Mouse (Mus musculus) large intestine, adult 2 months (tissue): ENCODE results near the gene Dbi. TPM values are rescaled to one million over a fixed set of nuclear protein-coding genes. Genes with fewer than 3 reads are reported as not detected.
"Not testable (repeated sequence)": the region's sequence is repeated elsewhere in the genome, so short reads cannot be mapped to it uniquely, and the experiment has no call there.

Experiments
- DNase-seq: peaks from one replicate; pipeline ENCODE4 v3.0.0-alpha.2; 2012; ENCODE audit warnings: low read depth, low spot score
- WGBS: fragments of 180-500 bp; shearing (Covaris S2); methylation state at CpG from one replicate; pipeline ENCODE4 v1.1.7; 2018; 5-methylcytosine and 5-hydroxymethylcytosine counted together
- polyA plus RNA-seq: library from polyadenylated mRNA; depleted of rRNA; stranded (reverse); fragments of >200 nt; gene quantifications from 2 replicates; pipeline ENCODE4 v1.2.3, GENCODE M21; 2012

Dbi gene
- polyA plus RNA-seq, 1 experiment = 679 TPM

DNA sequence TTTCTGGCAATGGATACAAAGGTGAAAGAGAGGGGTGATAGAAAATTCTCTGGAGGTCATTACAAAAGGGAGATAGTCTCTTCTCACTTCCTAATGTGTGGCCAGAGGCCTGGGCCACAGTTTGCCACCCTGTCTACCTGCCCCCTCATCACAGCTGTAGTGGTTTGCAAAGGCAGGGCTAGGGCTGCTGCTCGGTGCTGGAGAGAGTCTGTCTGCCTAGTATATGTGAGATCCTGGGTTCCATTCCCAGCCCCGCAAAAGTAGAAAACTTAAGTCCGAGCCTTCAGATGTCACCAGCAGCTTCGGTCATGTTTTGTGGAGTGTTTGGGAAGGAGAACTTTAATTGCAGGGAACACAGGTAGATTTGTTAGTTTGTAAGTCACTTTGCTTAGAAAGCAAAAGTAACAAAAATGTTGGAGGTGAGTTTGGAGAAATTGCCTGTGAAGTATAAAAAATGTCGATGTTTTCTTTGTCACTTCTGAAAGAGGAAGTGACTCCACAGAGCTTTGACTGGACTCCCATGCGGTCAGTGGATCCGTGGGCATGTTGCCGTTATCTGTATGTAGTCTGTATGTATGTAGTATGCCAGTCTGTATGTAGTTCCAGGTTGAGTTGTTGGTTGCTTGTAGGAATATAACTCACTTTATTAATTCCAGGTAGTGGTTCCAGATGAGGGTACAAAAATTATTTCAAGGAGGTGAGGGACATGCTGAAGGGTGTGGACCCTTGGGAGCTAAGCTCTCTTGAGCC, 1.9 kb upstream of the Dbi start:
- no peak for DNase-seq
- WGBS = 78% methylated on average over 8 of the region's 8 CpGs

DNA sequence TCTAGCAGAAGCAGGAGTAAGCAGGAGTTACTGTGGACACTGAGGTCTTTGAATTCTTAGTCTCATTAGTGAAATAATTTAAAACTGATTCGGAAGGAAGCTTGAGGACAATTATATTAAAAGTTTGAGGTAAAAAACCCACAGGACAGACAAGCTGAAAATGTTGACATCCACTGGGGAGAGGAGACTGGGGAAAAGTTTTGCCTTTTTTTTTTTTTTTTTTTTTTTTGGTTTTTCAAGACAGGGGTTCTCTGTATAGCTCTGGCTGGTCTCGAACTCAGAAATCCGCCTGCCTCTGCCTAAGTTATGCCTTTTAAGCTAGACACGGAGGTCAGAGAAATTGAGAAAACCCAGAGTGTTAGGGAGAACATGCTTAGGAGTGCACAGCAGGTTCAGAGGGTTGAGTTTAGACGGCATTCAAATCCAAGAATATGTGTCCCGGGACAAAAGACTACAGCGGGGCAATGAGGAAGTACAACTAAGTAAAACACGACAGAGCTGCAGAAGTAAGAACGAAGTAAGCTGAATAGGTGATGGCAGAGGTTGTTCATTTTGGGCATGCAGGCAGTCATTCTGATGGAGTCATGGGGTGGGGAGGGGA, 1.2 kb upstream of the Dbi start:
- WGBS = 41% methylated on average over 9 of the region's 9 CpGs
- DNase-seq = no peak

DNA sequence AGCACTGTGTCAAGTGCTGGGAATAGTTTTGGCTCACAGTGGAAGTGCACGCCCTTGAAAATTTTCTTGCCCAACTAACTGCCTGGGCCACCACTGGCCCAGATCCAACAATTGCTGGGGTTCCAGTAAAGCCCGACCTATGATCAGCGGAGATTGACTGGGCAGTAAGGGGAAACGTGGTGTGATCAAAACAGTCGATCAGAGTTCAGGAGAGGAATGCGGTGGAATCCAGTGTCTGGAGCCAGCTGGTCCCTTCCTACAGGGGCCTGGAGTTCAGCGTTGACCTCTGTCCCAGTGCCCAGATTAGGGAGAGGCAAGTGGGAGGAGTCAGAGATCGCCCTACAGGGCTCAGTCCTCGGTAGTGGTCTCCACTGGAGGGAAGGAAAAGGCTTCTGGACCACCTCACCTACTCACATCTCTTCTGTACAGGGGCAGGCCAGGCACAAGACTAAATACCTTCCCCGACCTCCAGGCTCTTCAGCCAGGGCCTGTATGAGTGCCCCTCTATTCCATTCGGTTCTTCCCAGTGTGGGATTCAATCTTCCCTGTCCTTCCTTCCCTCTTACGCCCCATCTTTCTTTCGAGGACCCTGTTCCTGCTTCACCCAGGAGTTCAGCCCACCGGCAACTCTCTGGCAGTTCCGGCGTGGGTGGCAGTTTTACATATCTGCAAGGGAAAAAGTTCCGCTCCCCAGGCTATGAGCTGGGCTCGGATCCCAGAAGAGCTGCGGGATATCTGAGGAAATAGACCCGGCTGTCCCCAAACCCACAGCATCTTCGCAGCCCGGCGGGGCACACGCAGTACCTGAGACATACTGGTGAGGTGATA, 523 bp downstream of the Dbi start:
- DNase-seq = no peak
- 2% methylated on average over 24 of the region's 24 CpGs for WGBS

DNA sequence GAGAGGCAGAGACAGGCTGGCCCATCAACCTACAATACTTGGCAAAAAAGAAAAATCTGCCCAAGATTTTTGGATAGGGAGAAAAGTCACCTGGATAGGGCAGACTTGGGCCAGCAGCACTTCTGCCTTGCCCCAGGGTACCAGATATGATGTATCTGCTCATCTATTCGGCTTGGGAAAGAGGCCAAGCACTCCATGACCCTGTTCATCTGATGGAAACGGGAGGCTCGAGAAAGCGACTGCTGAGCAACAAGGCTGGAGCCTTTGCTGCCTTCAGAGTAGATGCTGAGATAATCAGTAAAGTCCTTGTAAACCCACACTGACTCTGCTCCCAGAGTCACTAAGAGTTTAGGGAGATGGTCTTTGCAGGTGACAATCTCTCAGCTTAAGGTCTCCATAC, 1.5 kb downstream of the Dbi start:
- DNase-seq = no peak
- 45% methylated on average over 4 of the region's 4 CpGs for WGBS

DNA sequence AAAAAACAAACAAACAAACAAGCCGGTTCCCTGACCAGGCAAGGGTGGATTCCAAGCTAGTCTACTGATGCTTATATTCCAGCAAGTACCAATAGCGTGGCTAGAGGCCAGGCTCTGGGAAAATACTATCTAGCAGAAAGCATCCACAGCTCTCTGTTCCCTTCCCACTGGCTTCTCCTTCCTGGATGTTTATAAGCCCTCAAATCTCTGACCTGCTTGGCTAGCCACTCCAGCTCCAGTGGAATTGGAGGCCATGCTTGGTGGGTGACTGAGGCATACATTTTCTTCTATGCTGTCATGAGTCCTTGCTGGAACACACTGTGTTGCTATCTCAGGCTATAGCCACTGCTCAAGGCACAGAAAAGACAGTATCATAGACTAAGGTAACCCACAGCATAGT, 2.0 kb downstream of the Dbi start:
- DNase-seq = no peak

DNA sequence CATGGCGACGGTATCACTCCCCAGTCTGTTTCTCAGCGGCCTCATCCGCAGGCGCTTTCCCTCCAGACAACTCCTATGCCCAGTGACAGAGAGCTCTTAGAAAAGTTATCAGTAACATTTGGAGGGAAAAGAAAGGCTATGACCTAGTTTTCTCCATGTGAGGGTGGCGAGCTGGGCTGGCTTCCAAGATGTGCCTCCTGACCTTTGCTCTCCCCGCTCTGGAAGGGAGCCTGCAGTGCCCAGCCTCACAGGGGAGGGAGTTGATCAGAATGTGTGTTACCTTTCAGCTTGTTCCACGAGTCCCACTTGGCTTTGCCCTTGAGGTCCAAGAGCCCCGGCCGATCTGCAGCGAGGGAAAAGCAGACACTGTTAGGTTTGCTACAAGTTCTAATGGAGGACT, 4.8 kb downstream of the Dbi start:
- no peak for DNase-seq

More for the DNA sequence above, 2.0 kb downstream of the Dbi start:
- 61% methylated on average over 2 of the region's 2 CpGs for WGBS

DNA sequence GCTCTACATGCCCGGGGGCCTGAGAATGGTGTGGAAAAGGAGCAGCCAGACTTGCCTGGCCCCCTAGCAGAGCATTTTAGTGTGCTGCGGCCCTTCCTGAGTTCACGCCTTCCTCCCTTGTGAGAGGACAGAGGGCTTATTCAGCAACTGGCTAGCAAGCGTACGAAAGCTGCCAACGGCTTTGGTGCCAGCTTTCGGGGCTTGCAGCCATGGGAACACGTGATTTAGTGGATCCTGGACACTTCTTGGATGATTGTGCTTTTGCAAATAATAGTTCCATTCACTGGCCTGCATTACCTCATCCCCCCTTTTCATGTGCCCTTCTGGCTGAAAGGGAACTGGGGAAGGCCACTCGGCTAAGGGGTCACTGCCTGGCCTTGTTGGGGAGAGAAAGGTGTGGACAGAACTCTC, 5.2 kb downstream of the Dbi start:
- 26% methylated on average over 9 of the region's 9 CpGs for WGBS
- no peak for DNase-seq

More for the DNA sequence above, 4.8 kb downstream of the Dbi start:
- WGBS = 39% methylated on average over 11 of the region's 11 CpGs

DNA sequence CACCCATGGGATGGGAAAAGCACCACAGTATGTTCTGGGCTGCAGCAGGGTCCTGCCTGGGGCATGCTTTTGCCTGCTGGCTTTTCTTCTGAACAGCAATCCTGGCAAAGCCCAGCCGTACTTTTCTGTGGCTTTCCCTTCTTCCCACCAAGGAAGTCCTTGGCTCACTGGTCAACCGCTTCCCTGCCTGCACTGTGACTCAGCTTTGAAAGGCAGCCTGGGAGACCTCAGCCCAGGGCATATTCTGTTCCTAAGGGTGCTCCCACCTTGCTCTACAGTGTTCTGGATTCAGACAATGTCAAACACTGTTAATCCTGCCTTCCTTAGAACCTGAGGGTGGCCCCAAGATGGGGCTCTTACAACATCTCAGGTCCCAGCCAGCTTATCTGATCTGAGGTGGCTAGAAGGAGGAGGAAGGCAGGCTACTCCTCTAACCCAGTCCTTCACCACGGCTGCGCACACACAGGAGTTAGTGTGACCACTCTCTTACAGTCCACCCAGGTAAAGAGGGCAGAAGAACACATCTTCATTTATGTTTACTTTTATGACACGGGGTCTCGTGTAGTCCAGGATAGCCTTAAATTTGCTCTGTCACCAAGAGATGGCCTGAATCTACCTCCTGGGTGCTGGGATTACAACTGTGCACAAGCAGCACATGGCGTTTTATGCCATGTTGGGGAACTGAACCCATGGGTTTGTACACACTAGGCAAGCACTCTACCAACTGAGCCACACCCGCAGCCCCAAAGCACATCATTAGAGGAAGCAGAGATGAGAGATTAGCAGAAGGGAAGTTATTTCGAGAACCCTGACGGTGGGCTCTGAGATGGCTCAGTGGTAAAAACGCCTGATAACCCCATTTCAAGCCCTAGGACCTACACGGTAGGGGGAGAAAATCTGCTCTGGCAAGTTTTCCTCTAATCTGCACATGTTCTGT, 8.4 kb downstream of the Dbi start:
- no peak for DNase-seq
- 84% methylated on average over 12 of the region's 12 CpGs for WGBS

DNA sequence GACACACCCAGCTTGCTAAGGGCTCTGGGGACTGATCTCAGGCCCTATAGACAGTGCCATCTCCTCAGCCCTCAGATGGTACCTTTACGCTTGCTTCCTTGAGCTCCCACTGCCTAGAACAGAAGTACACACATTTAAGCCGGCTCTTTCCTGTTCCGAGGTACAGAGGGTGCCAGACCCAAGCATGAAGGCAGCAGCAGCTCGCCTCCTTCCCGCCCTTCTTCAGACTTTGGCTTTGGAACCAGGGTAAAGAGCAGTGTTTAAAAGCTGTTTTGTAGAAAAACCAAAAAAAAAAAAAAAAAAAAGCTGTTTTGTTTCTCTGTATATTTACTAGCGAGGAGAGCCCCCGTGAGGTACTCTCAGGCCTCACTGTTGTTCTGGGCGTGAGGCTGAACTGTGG, 9.1 kb downstream of the Dbi start:
- no peak for DNase-seq
- 66% methylated on average over 8 of the region's 8 CpGs for WGBS

DNA sequence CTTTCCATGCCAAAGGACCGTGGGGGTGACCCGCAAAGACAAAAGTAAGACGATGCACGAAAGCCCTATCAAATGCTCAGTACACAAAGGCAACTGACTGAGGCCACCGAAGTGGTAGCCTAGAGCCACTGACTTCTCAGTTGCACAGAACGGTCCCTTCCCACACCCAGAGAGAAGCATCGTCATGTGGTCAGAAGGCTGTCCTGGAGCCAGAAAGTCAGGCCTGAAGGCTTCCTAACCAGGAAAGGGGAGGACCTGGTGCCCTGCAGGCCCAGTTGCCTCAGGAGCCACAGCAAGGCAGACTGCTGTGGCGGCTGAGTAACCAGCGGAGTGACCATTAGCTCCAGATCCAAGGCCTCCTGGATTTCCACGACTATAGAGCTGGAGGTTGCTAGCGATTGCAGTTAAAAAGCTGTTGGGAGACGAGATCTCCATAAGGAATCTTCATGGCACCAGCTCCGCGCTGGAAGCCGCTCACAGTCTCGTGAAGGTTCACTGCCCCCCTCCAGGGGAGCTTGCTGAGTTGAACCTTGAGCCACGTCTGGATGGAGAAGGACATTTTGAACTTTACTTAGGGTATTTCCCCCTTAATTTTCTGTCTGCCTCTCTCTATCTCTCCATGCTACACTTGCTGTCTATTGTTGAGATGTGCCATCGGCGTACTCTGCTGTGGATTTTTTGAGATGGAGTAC, 11.0 kb downstream of the Dbi start:
- WGBS = 91% methylated on average over 19 of the region's 19 CpGs
- no peak for DNase-seq

DNA sequence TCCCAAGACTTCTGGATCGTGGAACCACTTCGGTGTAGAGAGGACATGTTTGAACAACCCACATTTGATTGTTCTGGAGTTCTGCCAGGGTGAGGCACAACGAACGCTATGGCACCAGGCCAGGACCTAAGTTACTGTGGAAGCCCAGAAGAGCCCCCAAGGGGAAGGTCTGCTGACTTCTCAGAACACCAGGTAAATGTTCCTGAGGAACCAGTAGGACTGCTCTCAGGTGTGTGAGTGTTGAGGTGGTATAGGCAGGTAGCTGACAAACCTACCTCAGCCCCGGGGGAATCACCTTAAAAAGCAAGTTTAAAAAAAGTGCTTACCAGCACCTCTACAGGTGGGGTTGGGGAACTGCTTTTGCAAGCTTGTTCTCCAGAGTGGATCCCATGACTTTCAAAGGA, 15.3 kb downstream of the Dbi start:
- 27% methylated on average over 5 of the region's 5 CpGs for WGBS
- no peak for DNase-seq

DNA sequence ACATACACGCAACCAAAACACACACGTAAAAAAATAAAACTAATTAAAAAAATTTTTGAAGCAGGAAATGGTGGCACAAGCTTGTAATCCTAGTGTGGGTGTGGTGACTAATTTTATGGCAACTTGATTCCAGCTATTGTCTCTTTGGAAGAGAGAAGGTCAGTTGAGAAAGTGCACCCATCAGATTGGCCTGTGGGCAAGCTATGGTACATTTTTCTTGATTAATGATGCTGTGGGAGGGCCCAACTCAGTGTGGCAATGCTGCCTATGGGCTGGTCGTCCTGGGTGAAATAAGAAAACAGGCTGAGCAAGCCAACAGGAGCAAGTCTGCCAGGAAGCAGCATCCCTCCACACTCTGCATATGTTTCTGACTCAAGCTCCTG, 19.7 kb downstream of the Dbi start:
- WGBS = 66% methylated on average over 3 of the region's 3 CpGs
- DNase-seq = no peak

DNA sequence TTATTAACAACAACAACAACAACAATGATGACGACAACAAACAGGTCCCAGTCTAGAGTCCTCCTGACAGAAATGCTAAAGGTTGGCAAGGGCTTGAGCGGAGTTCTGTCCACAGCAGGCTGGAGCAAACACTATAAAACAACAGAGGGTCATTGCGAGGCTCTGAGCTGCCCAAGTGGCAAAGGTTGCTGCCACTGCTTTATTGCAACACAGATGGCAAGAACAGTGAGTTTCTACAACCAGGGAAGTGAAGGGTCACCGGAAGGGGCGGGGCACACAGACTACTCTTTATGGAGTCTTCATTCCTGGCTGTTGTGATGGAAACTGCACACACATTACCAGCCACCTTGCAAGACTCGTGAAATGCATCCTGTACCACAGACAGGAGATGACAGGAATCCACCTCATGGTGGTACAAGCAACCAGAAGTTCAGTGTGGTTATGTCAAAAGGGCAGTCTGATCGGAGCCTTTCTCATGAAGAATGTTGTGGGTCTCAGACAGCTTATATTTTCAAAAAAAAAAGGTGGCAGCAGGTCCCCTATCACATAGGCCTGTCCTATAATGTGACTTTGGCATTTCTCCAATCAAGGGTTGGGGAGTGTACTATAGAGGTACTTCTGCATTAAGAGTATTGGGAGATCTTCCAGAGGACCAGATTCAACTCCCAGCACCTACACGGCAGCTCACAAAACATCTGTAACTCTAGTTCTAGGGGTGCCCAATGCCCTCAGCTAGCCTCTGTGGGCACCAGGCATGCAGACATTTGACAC, 20.2 kb downstream of the Dbi start:
- 46% methylated on average over 8 of the region's 8 CpGs for WGBS
- DNase-seq = no peak

DNA sequence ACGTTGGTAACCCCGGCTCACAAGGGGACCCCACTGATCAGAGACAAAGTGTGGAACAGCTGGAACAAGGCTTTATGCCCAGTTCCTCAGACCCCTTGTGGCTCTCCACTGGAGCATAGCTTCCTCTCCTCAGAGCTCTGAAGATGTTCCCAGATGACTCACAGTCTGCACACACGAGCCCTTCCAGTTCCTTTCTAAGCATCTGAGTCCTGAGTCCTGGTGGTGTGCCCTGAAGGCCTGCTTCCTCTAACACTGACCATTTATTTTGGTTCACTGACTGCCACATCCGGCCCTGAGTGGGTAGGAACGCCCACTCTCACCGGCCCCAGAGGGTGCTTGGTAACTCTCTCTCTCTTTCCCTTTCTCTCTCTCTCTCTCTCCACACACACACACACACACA, 21.4 kb downstream of the Dbi start:
- 65% methylated on average over 6 of the region's 6 CpGs for WGBS
- no peak for DNase-seq

DNA sequence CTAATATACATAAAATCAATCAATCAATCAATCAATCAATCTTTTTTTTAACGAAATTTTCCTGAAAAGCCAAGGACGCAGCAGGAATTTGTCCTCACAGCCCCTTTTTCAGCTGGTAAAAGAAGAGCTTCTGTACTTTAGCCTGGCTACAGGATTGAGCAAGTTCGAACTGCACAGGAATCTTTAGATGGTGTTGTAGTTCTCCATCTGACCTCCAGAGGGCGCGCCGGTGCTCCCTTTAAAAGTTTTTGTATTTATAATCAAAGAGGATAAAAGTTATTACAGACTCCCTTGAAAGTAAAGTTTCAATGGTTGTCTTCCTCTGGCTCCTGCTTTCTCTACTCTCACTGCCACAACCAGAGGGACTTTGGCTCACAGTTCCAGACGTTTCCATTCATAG, 22.6 kb downstream of the Dbi start:
- 7% methylated on average over 7 of the region's 7 CpGs for WGBS
- no peak for DNase-seq

DNA sequence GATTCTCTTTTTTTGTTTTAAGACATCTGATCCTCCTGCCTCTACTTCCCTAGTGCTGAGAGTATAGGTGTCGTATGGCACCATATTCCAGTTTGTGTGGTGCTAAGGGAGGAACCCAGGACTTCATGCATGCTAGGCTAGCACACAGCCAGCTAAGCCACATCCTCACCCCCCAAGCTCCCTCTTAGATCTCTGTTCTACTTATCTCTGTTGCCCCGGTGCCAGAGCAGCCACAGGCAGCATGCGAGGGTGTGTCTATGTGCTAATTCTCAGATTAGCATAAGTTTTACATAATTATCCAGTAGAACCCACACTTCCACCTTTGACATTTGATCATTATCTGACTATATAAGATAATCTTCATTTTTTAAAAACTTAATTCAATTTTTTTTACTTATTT, 26.0 kb downstream of the Dbi start:
- 71% methylated on average over 3 of the region's 3 CpGs for WGBS
- no peak for DNase-seq

DNA sequence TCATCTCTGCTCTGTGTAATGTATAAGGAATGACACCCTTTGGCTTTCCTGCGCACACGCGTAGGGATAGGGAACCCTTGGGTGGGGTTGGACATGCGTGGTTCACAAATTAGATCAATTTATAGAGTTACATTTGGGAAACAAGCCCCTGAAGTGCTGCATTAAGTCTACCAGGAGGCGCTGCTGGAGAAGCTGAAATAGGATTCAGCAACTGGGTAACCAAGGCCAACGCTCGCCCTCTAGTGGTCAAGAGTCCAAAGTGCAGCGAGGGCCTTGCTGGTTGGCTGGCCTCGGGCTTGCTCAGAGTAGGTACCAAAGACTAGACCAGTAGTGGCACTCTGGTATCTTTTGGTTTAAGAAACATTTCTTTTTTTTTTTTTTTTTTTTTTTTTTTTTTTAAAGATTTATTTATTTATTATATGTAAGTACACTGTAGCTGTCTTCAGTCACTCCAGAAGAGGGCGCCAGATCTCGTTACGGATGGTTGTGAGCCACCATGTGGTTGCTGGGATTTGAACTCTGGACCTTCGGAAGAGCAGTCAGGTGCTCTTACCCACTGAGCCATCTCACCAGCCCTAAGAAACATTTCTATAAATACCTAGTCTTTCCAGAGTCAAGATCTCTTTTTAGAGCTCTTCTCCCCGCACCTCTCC, 27.3 kb downstream of the Dbi start:
- not testable (repeated sequence) for DNase-seq
- whole genome bisulfite sequencing = 45% methylated on average over 13 of the region's 14 CpGs
